Mouse (Mus musculus) liver, adult (tissue): ENCODE data around the gene C130032M10Rik.

Source experiments
- GATA4 ChIP-seq: IDR thresholded peaks from 2 replicates; pipeline ENCODE4 v1.6.1; 2014; ENCODE audit warnings: mild to moderate bottlenecking, low read length; ENCODE audit not compliant: insufficient replicate concordance

Gene C130032M10Rik

GRCm38 (mm10) chr9:114504816-114505215 is 10.7 kb upstream of the C130032M10Rik start, which contains the start of gene Ccr4:
Gene Ccr4, minus strand, starts transcription at chr9:114504916.
- TF ChIP-seq GATA4, result no peak

- no peak for TF ChIP-seq GATA4
Measured at GRCm38 (mm10) chr9:114506564-114506963, 8.9 kb upstream of the C130032M10Rik start.

- no peak for TF ChIP-seq GATA4
Measured at GRCm38 (mm10) chr9:114507421-114507820, 8.1 kb upstream of the C130032M10Rik start.

- no peak for TF ChIP-seq GATA4
Measured at GRCm38 (mm10) chr9:114509785-114510184, 5.7 kb upstream of the C130032M10Rik start.

- no peak for TF ChIP-seq GATA4
Measured at GRCm38 (mm10) chr9:114512831-114513230, 2.7 kb upstream of the C130032M10Rik start.

GRCm38 (mm10) chr9:114517924-114518497 is 2.5 kb downstream of the C130032M10Rik start:
- TF ChIP-seq GATA4, result no peak

GRCm38 (mm10) chr9:114518812-114519477 is 3.4 kb downstream of the C130032M10Rik start:
- TF ChIP-seq GATA4, result no peak

GRCm38 (mm10) chr9:114522041-114522440 is 6.5 kb downstream of the C130032M10Rik start:
- TF ChIP-seq GATA4, result no peak

GRCm38 (mm10) chr9:114522501-114522900 is 7.0 kb downstream of the C130032M10Rik start:
- TF ChIP-seq GATA4, result no peak

GRCm38 (mm10) chr9:114525073-114525633 is 9.7 kb downstream of the C130032M10Rik start:
- TF ChIP-seq GATA4, result no peak

- TF ChIP-seq GATA4, result no peak
Measured at GRCm38 (mm10) chr9:114525891-114526290, 10.4 kb downstream of the C130032M10Rik start.

GRCm38 (mm10) chr9:114526581-114526980 is 11.1 kb downstream of the C130032M10Rik start:
- no peak for TF ChIP-seq GATA4

- no peak for TF ChIP-seq GATA4
Measured at GRCm38 (mm10) chr9:114527085-114527484, 11.6 kb downstream of the C130032M10Rik start.

- TF ChIP-seq GATA4, result no peak
Measured at GRCm38 (mm10) chr9:114527992-114528679, 12.6 kb downstream of the C130032M10Rik start.

GRCm38 (mm10) chr9:114528680-114529048 is 13.2 kb downstream of the C130032M10Rik start:
- TF ChIP-seq GATA4, result no peak

GRCm38 (mm10) chr9:114531276-114531675 is 15.8 kb downstream of the C130032M10Rik start:
- TF ChIP-seq GATA4, result no peak
